15 mouse cellular contexts compared by ENCODE assay signal in genomic region chr17:47937926-47938600, GRCm38 (mm10).
"Had no signal": no experiment of that assay in that cellular context is flagged by ENCODE, and none has a peak within 500 bp of the region (broad histone marks: within the 10 kb centered on the region; RNA-seq: fewer than 3 reads in every experiment).

No protein-coding gene starts in this region.

- ATAC-seq: liver, embryonic 12.5 days had no signal

- H3K9ac ChIP-seq: kidney, embryonic 15.5 days; limb, embryonic 15.5 days; liver, embryonic 12.5 days; lung, embryonic 14.5 days; midbrain, embryonic 12.5 days; neural tube, embryonic 12.5 days had no signal

- H3K4me1 ChIP-seq: limb, embryonic 15.5 days had no signal

- H3K4me2 ChIP-seq: kidney, embryonic 15.5 days; limb, embryonic 15.5 days; liver, embryonic 12.5 days; lung, embryonic 14.5 days; midbrain, embryonic 12.5 days; neural tube, embryonic 12.5 days had no signal

- H3K36me3 ChIP-seq: kidney, embryonic 15.5 days; limb, embryonic 15.5 days; liver, embryonic 12.5 days; midbrain, embryonic 12.5 days; neural tube, embryonic 12.5 days had no signal

- H3K27ac ChIP-seq: kidney, embryonic 15.5 days; left cerebral cortex, adult 2 months; limb, embryonic 15.5 days; liver, embryonic 12.5 days; midbrain, embryonic 12.5 days; neural tube, embryonic 12.5 days had no signal

- H3K4me3 ChIP-seq: kidney, embryonic 15.5 days; left cerebral cortex, adult 2 months; limb, embryonic 15.5 days; liver, embryonic 12.5 days; midbrain, embryonic 12.5 days; myocyte; neural tube, embryonic 12.5 days had no signal

- DNase-seq: kidney, postnatal 25 days; lung, embryonic 14.5 days; lung, postnatal 10 days; lung, postnatal 4 days; right cerebral cortex, postnatal 4 days; spleen, adult 18-20 months; thymus, adult 18-20 months; thymus, postnatal 14 days had no signal

- H3K27me3 ChIP-seq: kidney, embryonic 15.5 days; limb, embryonic 15.5 days; neural tube, embryonic 12.5 days had no signal

- H3K9me3 ChIP-seq: kidney, embryonic 15.5 days; limb, embryonic 15.5 days; liver, embryonic 12.5 days; midbrain, embryonic 12.5 days; neural tube, embryonic 12.5 days had no signal
